Mouse (Mus musculus): ENCODE results near the gene Olfr1432. TPM values are rescaled to one million over a fixed set of nuclear protein-coding genes. Genes with fewer than 3 reads are reported as not detected.
"Not testable (repeated sequence)": the region's sequence is repeated elsewhere in the genome, so short reads cannot be mapped to it uniquely, and the experiment has no call there.

Olfr1432 gene
- not detected in 2 replicates for polyA plus RNA-seq (2012; rRNA removed)

- H3K36me3 ChIP-seq (ENCODE audit: control insufficient read depth, insufficient read depth, low read length) = not testable (repeated sequence)
Measured at GRCm38 (mm10) chr19:12232496-12232895, at the start of gene Olfr1432. Olfr1432 (minus strand) TSS chr19:12232596.

GRCm38 (mm10) chr19:12279554-12279953 lies 47.2 kb upstream of the Olfr1432 start, which contains the start of gene Olfr1434:
Olfr1434 (plus strand) TSS chr19:12279854.
- Histone ChIP-seq H3K36me3 (ENCODE audit: control insufficient read depth, insufficient read depth, low read length) (no peaks in the 10 kb centered on the region), H3K27me3 (ENCODE audit: control insufficient read depth, insufficient read depth, low read length) (no peaks in the 10 kb centered on the region), H3K27ac (ENCODE audit: control insufficient read depth, insufficient read depth, low read length) (no peak within 1 kb of the TSS), H3K4me1 (replicated peaks; ENCODE audit: control insufficient read depth, insufficient read depth, low read length) (no peaks in the 10 kb centered on the region), H3K4me3 (ENCODE audit: control insufficient read depth, insufficient read depth, low read length) (no peak within 1 kb of the TSS)
- DNase-seq = no peak
- TF ChIP-seq CTCF (IDR thresholded peaks at IDR 0.05; ENCODE audit: borderline replicate concordance, control insufficient read depth, extremely low read depth, insufficient read depth, low read length, poor library complexity) (no peak), POLR2A (IDR thresholded peaks at IDR 0.05; ENCODE audit: control insufficient read depth, extremely low read depth, insufficient read depth, low read length, poor library complexity) (no peak)
- WGBS = 73% methylated on average over 2 of the region's 2 CpGs

More at GRCm38 (mm10) chr19:12232496-12232895, at the start of gene Olfr1432:
- not testable (repeated sequence) for H3K4me3 ChIP-seq (ENCODE audit: control insufficient read depth, insufficient read depth, low read length); H3K4me1 ChIP-seq (replicated peaks; ENCODE audit: control insufficient read depth, insufficient read depth, low read length); H3K27me3 ChIP-seq (ENCODE audit: control insufficient read depth, insufficient read depth, low read length); H3K27ac ChIP-seq (ENCODE audit: control insufficient read depth, insufficient read depth, low read length); DNase-seq

- no peak for DNase-seq
- TF ChIP-seq POLR2A (IDR thresholded peaks at IDR 0.05; ENCODE audit: control insufficient read depth, extremely low read depth, insufficient read depth, low read length, poor library complexity) = no peak
- TF ChIP-seq CTCF (IDR thresholded peaks at IDR 0.05; ENCODE audit: borderline replicate concordance, control insufficient read depth, extremely low read depth, insufficient read depth, low read length, poor library complexity) = no peak
- no peaks in the 10 kb centered on the region for H3K4me1 ChIP-seq (replicated peaks; ENCODE audit: control insufficient read depth, insufficient read depth, low read length)
- WGBS = 67% methylated on average over 1 of the region's 1 CpGs
- H3K4me3 ChIP-seq (ENCODE audit: control insufficient read depth, insufficient read depth, low read length) = no peak within 1 kb of the TSS
- no peaks in the 10 kb centered on the region for H3K36me3 ChIP-seq (ENCODE audit: control insufficient read depth, insufficient read depth, low read length)
- H3K27ac ChIP-seq (ENCODE audit: control insufficient read depth, insufficient read depth, low read length) = no peak within 1 kb of the TSS
- no peaks in the 10 kb centered on the region for H3K27me3 ChIP-seq (ENCODE audit: control insufficient read depth, insufficient read depth, low read length)
Measured at GRCm38 (mm10) chr19:12260732-12261131, 28.3 kb upstream of the Olfr1432 start, which contains the start of gene Olfr235. Olfr235 (plus strand) TSS chr19:12261032.

GRCm38 (mm10) chr19:12241559-12241958 lies 9.2 kb upstream of the Olfr1432 start, which contains the start of gene Olfr262:
Olfr262 (minus strand) TSS chr19:12241659.
- Histone ChIP-seq H3K4me1 (replicated peaks; ENCODE audit: control insufficient read depth, insufficient read depth, low read length) (no peaks in the 10 kb centered on the region), H3K27ac (ENCODE audit: control insufficient read depth, insufficient read depth, low read length) (no peak within 1 kb of the TSS), H3K36me3 (ENCODE audit: control insufficient read depth, insufficient read depth, low read length) (no peaks in the 10 kb centered on the region), H3K27me3 (ENCODE audit: control insufficient read depth, insufficient read depth, low read length) (no peaks in the 10 kb centered on the region), H3K4me3 (ENCODE audit: control insufficient read depth, insufficient read depth, low read length) (no peak within 1 kb of the TSS)
- no peak for DNase-seq
- TF ChIP-seq POLR2A (IDR thresholded peaks at IDR 0.05; ENCODE audit: control insufficient read depth, extremely low read depth, insufficient read depth, low read length, poor library complexity) (no peak), CTCF (IDR thresholded peaks at IDR 0.05; ENCODE audit: borderline replicate concordance, control insufficient read depth, extremely low read depth, insufficient read depth, low read length, poor library complexity) (no peak)
- 89% methylated on average over 1 of the region's 1 CpGs for WGBS

GRCm38 (mm10) chr19:12200334-12200733 lies 32.1 kb downstream of the Olfr1432 start, which contains the start of gene Olfr1431:
Olfr1431 (plus strand) TSS chr19:12200634.
- no peak within 1 kb of the TSS for H3K27ac ChIP-seq (ENCODE audit: control insufficient read depth, insufficient read depth, low read length)
- WGBS = 87% methylated on average over 1 of the region's 1 CpGs

GRCm38 (mm10) chr19:12199076-12199475 lies 33.3 kb downstream of the Olfr1432 start:
- WGBS = 93% methylated on average over 4 of the region's 4 CpGs
- not testable (repeated sequence) for H3K4me3 ChIP-seq (ENCODE audit: control insufficient read depth, insufficient read depth, low read length); H3K27me3 ChIP-seq (ENCODE audit: control insufficient read depth, insufficient read depth, low read length); H3K4me1 ChIP-seq (replicated peaks; ENCODE audit: control insufficient read depth, insufficient read depth, low read length); DNase-seq; H3K27ac ChIP-seq (ENCODE audit: control insufficient read depth, insufficient read depth, low read length); H3K36me3 ChIP-seq (ENCODE audit: control insufficient read depth, insufficient read depth, low read length)

More at GRCm38 (mm10) chr19:12200334-12200733, 32.1 kb downstream of the Olfr1432 start, which contains the start of gene Olfr1431:
- no peak for TF ChIP-seq POLR2A (IDR thresholded peaks at IDR 0.05; ENCODE audit: control insufficient read depth, extremely low read depth, insufficient read depth, low read length, poor library complexity)
- TF ChIP-seq CTCF (IDR thresholded peaks at IDR 0.05; ENCODE audit: borderline replicate concordance, control insufficient read depth, extremely low read depth, insufficient read depth, low read length, poor library complexity) = no peak
- Histone ChIP-seq H3K4me1 (replicated peaks; ENCODE audit: control insufficient read depth, insufficient read depth, low read length) (no peaks in the 10 kb centered on the region), H3K4me3 (ENCODE audit: control insufficient read depth, insufficient read depth, low read length) (no peak within 1 kb of the TSS), H3K36me3 (ENCODE audit: control insufficient read depth, insufficient read depth, low read length) (no peaks in the 10 kb centered on the region), H3K27me3 (ENCODE audit: control insufficient read depth, insufficient read depth, low read length) (no peaks in the 10 kb centered on the region)
- no peak for DNase-seq

Other genes starting within 250 kb of the Olfr1432 start
- gene Olfr1423, start 191.3 kb downstream of the Olfr1432 start, polyA plus RNA-seq (2012; rRNA removed) = not detected in 2 replicates
- not detected in 2 replicates for gene Olfr1424, start 169.9 kb downstream of the Olfr1432 start, polyA plus RNA-seq (2012; rRNA removed)
- not detected in 2 replicates for gene Olfr1425, start 154.9 kb downstream of the Olfr1432 start, polyA plus RNA-seq (2012; rRNA removed)
- gene Olfr1426, start 140.6 kb downstream of the Olfr1432 start, polyA plus RNA-seq (2012; rRNA removed) = not detected in 2 replicates
- gene Olfr1427, start 129.3 kb downstream of the Olfr1432 start, polyA plus RNA-seq (2012; rRNA removed) = not detected in 2 replicates
- gene Olfr1428, start 116.7 kb downstream of the Olfr1432 start, polyA plus RNA-seq (2012; rRNA removed) = not detected in 2 replicates
- gene Olfr76, start 109.4 kb downstream of the Olfr1432 start, polyA plus RNA-seq (2012; rRNA removed) = 0.12 TPM in 1 of 2 replicates, not detected in the other
- not detected in 2 replicates for gene Olfr1555-ps1, start 62.5 kb downstream of the Olfr1432 start, polyA plus RNA-seq (2012; rRNA removed)
- not detected in 2 replicates for gene Olfr1431, start 32.0 kb downstream of the Olfr1432 start, polyA plus RNA-seq (2012; rRNA removed)
- gene Olfr262, start 9.1 kb upstream of the Olfr1432 start, polyA plus RNA-seq (2012; rRNA removed) = not detected in 2 replicates
- gene Olfr235, start 28.4 kb upstream of the Olfr1432 start, polyA plus RNA-seq (2012; rRNA removed) = not detected in 2 replicates
- gene Olfr1434, start 47.3 kb upstream of the Olfr1432 start, polyA plus RNA-seq (2012; rRNA removed) = not detected in 2 replicates
- gene Olfr1436, start 66.5 kb upstream of the Olfr1432 start, polyA plus RNA-seq (2012; rRNA removed) = not detected in 2 replicates
- not detected in 2 replicates for gene Olfr1437, start 92.5 kb upstream of the Olfr1432 start, polyA plus RNA-seq (2012; rRNA removed)
- gene Olfr1438-ps1, start 103.3 kb upstream of the Olfr1432 start, polyA plus RNA-seq (2012; rRNA removed) = not detected in 2 replicates
- gene Olfr1440, start 154.7 kb upstream of the Olfr1432 start, polyA plus RNA-seq (2012; rRNA removed) = not detected in 2 replicates
- not detected in 2 replicates for gene Olfr1441, start 184.8 kb upstream of the Olfr1432 start, polyA plus RNA-seq (2012; rRNA removed)
- 0.03 TPM in 1 of 2 replicates, not detected in the other for gene Pfpl, start 195.3 kb upstream of the Olfr1432 start, polyA plus RNA-seq (2012; rRNA removed)
- 24.0 and 34.0 TPM in 2 replicates for gene Mpeg1, start 228.2 kb upstream of the Olfr1432 start, polyA plus RNA-seq (2012; rRNA removed)